Mouse (Mus musculus) lung, postnatal 0 days (tissue): ENCODE data around the gene BC049352. TPM values are rescaled to one million over a fixed set of nuclear protein-coding genes. Genes with fewer than 3 reads are reported as not detected.

ENCODE experiments used
- ATAC-seq: fragments of 200-750 bp; cut with Nextera tagmentation; 2 replicates; pipeline ENCODE4 v1.8.0; 2017; ENCODE audit warnings: moderate library complexity
- DNase-seq: peaks from one replicate; pipeline ENCODE4 v3.0.0-alpha.2; 2016; ENCODE audit warnings: low spot score
- H3K27ac ChIP-seq: fragments of 300-500 bp; sonication (generic); 2 replicates; pipeline ENCODE4 v1.5.1; 2014; ENCODE audit warnings: antibody characterized with exemption, mild to moderate bottlenecking, low read length, mixed read lengths
- H3K27me3 ChIP-seq: fragments of 300-500 bp; sonication (generic); replicated peaks from 2 replicates; pipeline ENCODE4 v1.6.1; 2014; ENCODE audit warnings: low read length, mixed read lengths; ENCODE audit not compliant: insufficient read depth
- H3K36me3 ChIP-seq: fragments of 300-500 bp; sonication (generic); 2 replicates; pipeline ENCODE4 v1.6.1; 2014; ENCODE audit warnings: low read length, mixed read lengths; ENCODE audit not compliant: insufficient read depth
- H3K4me1 ChIP-seq: fragments of 300-500 bp; sonication (generic); 2 replicates; pipeline ENCODE4 v1.6.1; 2014; ENCODE audit warnings: antibody characterized with exemption, low read depth, low read length, mixed read lengths; ENCODE audit not compliant: insufficient read depth
- H3K4me2 ChIP-seq: fragments of 300-500 bp; sonication (generic); replicated peaks from 2 replicates; pipeline ENCODE4 v1.6.1; 2014; ENCODE audit warnings: low read depth, mild to moderate bottlenecking, low read length, moderate library complexity, mixed read lengths
- H3K4me3 ChIP-seq: fragments of 300-500 bp; sonication (generic); 2 replicates; pipeline ENCODE4 v1.5.1; 2014; ENCODE audit warnings: low read depth, low read length
- H3K9ac ChIP-seq: fragments of 300-500 bp; sonication (generic); replicated peaks from 2 replicates; pipeline ENCODE4 v1.6.1; 2014; ENCODE audit warnings: low read depth, mild to moderate bottlenecking
- H3K9me3 ChIP-seq: fragments of 300-500 bp; sonication (generic); 2 replicates; pipeline ENCODE4 v1.6.1; 2016; ENCODE audit warnings: low read length, mixed read lengths
- CTCF ChIP-seq: IDR thresholded peaks from 2 replicates; pipeline ENCODE4 v1.5.1; 2016; ENCODE audit warnings: antibody characterized with exemption, mild to moderate bottlenecking
- EP300 ChIP-seq: IDR thresholded peaks from 2 replicates; pipeline ENCODE4 v1.6.1; 2016; ENCODE audit warnings: antibody characterized with exemption, mild to moderate bottlenecking, control low read depth
- WGBS: fragments of 180-500 bp; shearing (Covaris S2); extraction: QIAGEN DNeasy Blood & Tissue Kit; methylation state at CpG from one replicate; pipeline ENCODE4 v1.1.7; 2014; 5-methylcytosine and 5-hydroxymethylcytosine counted together
- polyA plus RNA-seq: library from polyadenylated mRNA; unstranded; fragments of >200 nt; fragmentation: Nextera tagmentation; extraction: Ambion mirVana; gene quantifications from 2 replicates; pipeline ENCODE4 v1.2.1, GENCODE M21; 2015

Gene BC049352
- polyA plus RNA-seq, 1 experiment from 2014 or later: 0.11 TPM

- no peaks in the 10 kb centered on the region for H3K9me3 ChIP-seq
- no peak overlapping the region for H3K4me3 ChIP-seq
- no peaks in the 10 kb centered on the region for H3K36me3 ChIP-seq
- no peak for ATAC-seq
- DNase-seq: no peak
- no peaks in the 10 kb centered on the region for H3K27me3 ChIP-seq
- no peak overlapping the region for H3K4me2 ChIP-seq
- 69% methylated on average over 4 of the region's 4 CpGs for WGBS
- no peaks in the 10 kb centered on the region for H3K4me1 ChIP-seq
- TF ChIP-seq CTCF (no peak), EP300 (no peak)
- H3K27ac ChIP-seq: no peak overlapping the region
- H3K9ac ChIP-seq: no peak overlapping the region
Measured at GRCm38 (mm10) chr9:45185250-45185649, 3.4 kb downstream of the BC049352 start.

- no peaks in the 10 kb centered on the region for H3K27me3 ChIP-seq
- WGBS: 79% methylated on average over 10 of the region's 10 CpGs
- no peaks in the 10 kb centered on the region for H3K4me1 ChIP-seq
- no peaks in the 10 kb centered on the region for H3K9me3 ChIP-seq
- H3K36me3 ChIP-seq: no peaks in the 10 kb centered on the region
- H3K9ac ChIP-seq: no peak overlapping the region
- H3K4me2 ChIP-seq: no peak overlapping the region
- no peak for ATAC-seq
- TF ChIP-seq CTCF (no peak), EP300 (no peak)
- no peak overlapping the region for H3K4me3 ChIP-seq
- DNase-seq: no peak
- no peak overlapping the region for H3K27ac ChIP-seq
Measured at GRCm38 (mm10) chr9:45188570-45189563, 7.1 kb downstream of the BC049352 start.

- Histone ChIP-seq H3K9ac (no peak overlapping the region), H3K4me2 (no peak overlapping the region), H3K4me3 (no peak overlapping the region), H3K4me1 (no peaks in the 10 kb centered on the region), H3K27me3 (no peaks in the 10 kb centered on the region), H3K36me3 (no peaks in the 10 kb centered on the region), H3K27ac (no peak overlapping the region), H3K9me3 (no peaks in the 10 kb centered on the region)
- WGBS: 71% methylated on average over 4 of the region's 4 CpGs
- DNase-seq (no peak), ATAC-seq (no peak)
- TF ChIP-seq CTCF (no peak), EP300 (no peak)
Measured at GRCm38 (mm10) chr9:45189661-45190174, 7.9 kb downstream of the BC049352 start.

GRCm38 (mm10) chr9:45195468-45195867, 13.7 kb downstream of the BC049352 start:
- Histone ChIP-seq H3K4me1 (no peaks in the 10 kb centered on the region), H3K27me3 (no peaks in the 10 kb centered on the region), H3K36me3 (no peaks in the 10 kb centered on the region), H3K4me2 (no peak overlapping the region), H3K9me3 (no peaks in the 10 kb centered on the region), H3K4me3 (no peak overlapping the region), H3K27ac (no peak overlapping the region), H3K9ac (no peak overlapping the region)
- TF ChIP-seq EP300 (no peak), CTCF (no peak)
- ATAC-seq (no peak), DNase-seq (no peak)
- 55% methylated on average over 4 of the region's 4 CpGs for WGBS

- H3K4me3 ChIP-seq: no peak overlapping the region
- H3K27ac ChIP-seq: no peak overlapping the region
- TF ChIP-seq EP300 (no peak), CTCF (no peak)
- ATAC-seq: no peak
- no peak for DNase-seq
- H3K9me3 ChIP-seq: no peaks in the 10 kb centered on the region
- WGBS: 76% methylated on average over 8 of the region's 8 CpGs
- no peak overlapping the region for H3K4me2 ChIP-seq
- no peaks in the 10 kb centered on the region for H3K27me3 ChIP-seq
- no peaks in the 10 kb centered on the region for H3K4me1 ChIP-seq
- H3K9ac ChIP-seq: no peak overlapping the region
- no peaks in the 10 kb centered on the region for H3K36me3 ChIP-seq
Measured at GRCm38 (mm10) chr9:45196125-45196830, 14.5 kb downstream of the BC049352 start.

- no peak overlapping the region for H3K9ac ChIP-seq
- no peak overlapping the region for H3K4me3 ChIP-seq
- no peaks in the 10 kb centered on the region for H3K4me1 ChIP-seq
- H3K9me3 ChIP-seq: no peaks in the 10 kb centered on the region
- ATAC-seq (no peak), DNase-seq (no peak)
- H3K27me3 ChIP-seq: no peaks in the 10 kb centered on the region
- H3K4me2 ChIP-seq: no peak overlapping the region
- TF ChIP-seq CTCF (no peak), EP300 (no peak)
- WGBS: 66% methylated on average over 5 of the region's 5 CpGs
- no peaks in the 10 kb centered on the region for H3K36me3 ChIP-seq
- H3K27ac ChIP-seq: no peak overlapping the region
Measured at GRCm38 (mm10) chr9:45197549-45197948, 15.7 kb downstream of the BC049352 start.
